Mouse (Mus musculus) stomach, postnatal 0 days (tissue): ENCODE results near the gene Prkce.

Source experiments
- CTCF ChIP-seq: IDR thresholded peaks from 2 replicates; pipeline ENCODE4 v1.5.1; 2016; ENCODE audit warnings: antibody characterized with exemption, low read depth, mild to moderate bottlenecking, moderate library complexity
- EP300 ChIP-seq: optimal IDR thresholded peaks from 2 replicates; pipeline ENCODE3; 2016; ENCODE audit warnings: antibody characterized with exemption

GRCm38 (mm10) chr17:86408614-86409006, 241.0 kb downstream of the Prkce start:
- TF ChIP-seq CTCF (no peak), EP300 (no peak)
